Mouse (Mus musculus) adrenal gland, adult 18-20 months (tissue): ENCODE measurements around the gene Ppp2r2d. TPM values are rescaled to one million over a fixed set of nuclear protein-coding genes. Genes with fewer than 3 reads are reported as not detected.

Source experiments
- DNase-seq, 2 experiments: peaks; one replicate each; pipeline ENCODE4 v3.0.0; 2021 to 2022; ENCODE audit warnings: low spot score in 2 of 2
- total RNA-seq, 2 experiments: library from RNA; stranded (reverse); gene quantifications; 1 replicate in 1 of 2; 2 replicates in 1 of 2; pipeline ENCODE4 v1.2.3; 2021

Gene Ppp2r2d
- total RNA-seq, 2 experiments from 2014 or later: 75.1 to 76.9 TPM

DNA sequence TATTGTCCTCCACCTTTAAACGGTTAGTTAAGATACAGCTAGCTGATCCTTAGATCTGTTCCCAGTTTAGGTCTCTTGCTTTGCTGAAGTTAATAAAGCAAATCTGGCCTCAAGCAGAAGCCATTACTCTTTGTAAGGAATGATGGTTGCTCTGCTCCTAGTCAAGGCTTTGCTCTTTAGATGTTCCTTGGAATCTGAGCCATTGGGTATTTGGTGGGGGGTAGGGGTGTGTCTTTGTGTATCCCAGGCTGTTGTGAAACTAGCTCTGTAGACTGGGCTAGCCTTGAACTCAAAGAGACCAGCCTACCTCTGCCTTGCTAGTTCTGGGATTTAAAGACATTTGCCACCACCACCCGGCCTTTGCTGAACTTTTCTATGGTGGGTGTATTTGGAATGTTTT lies 8.3 kb downstream of the Ppp2r2d start:
- DNase-seq: no peak

DNA sequence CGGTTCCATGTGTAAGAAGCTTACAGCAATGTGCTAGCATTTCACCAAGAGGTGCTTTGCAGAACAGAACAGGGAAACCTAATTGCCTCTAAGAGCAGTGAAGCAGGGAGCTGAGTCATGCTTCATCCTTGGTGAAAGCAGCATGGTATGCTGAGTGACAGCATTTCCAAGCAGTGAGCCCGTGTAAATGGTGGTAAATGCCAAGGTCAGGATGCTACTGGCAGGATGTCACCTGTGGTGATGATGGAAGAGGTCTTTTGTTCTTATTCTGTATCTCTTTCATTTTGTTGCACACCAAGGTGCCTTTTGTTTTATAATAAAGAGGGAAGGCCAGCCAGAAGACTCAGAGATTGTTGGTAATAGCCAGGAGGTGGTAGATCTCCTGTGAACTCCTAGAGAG lies 10.8 kb downstream of the Ppp2r2d start:
- DNase-seq: no peak

DNA sequence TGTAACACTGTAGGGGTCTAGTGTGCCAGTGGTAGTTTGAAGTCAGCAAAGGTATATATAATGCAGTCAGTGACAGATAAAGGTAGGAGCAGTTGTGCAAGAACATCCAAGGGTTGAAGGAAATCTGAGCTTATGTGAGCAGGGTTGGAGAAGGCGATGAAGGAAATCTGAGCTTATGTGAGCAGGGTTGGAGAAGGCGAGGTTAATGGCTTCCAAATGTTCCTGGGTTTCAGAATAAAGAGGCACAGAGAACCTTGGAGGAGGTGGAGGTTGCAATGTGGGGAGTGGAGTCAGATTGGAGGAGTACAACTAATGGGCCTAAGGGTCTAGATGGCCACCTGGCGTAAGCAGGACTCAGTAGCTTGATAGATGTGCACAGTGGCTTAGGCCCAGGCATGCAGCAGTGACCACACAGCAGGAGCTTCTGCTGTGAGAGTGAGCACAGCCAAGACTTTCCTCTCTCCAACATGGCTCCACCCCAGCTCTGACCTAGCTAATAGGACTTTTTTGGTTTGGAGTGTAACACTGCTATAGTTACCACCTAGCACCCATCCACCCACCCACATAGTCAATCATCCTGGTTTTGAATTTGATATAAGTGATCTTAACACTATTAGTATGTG lies 18.2 kb downstream of the Ppp2r2d start:
- no peak for DNase-seq

- DNase-seq: no peak
Observed at GRCm38 (mm10) chr7:138864776-138865175, 18.9 kb downstream of the Ppp2r2d start.

GRCm38 (mm10) chr7:138867286-138867685 lies 21.4 kb downstream of the Ppp2r2d start:
- no peak for DNase-seq

GRCm38 (mm10) chr7:138868316-138868715 lies 22.4 kb downstream of the Ppp2r2d start:
- DNase-seq: no peak

- no peak for DNase-seq
Observed at GRCm38 (mm10) chr7:138872956-138873355, 27.1 kb downstream of the Ppp2r2d start.

DNA sequence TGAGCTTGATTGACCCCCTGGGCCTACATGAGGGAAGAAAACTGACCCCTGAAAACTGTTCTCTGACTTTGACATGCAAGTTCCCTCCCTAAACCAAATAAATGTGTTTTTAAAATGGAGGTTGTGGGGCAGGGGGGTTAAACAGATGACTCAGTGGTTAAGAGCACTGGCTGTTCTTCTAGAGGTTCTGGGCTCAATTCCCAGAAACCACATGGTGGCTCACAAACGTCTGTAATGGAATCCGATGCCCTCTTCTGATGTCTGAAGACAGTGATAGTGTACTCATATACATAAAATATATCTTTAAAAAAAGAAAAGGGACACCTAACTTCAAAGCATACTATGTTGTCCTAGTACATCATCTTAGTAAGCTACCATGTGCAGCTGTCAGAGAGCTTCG lies 29.2 kb downstream of the Ppp2r2d start:
- DNase-seq: no peak

DNA sequence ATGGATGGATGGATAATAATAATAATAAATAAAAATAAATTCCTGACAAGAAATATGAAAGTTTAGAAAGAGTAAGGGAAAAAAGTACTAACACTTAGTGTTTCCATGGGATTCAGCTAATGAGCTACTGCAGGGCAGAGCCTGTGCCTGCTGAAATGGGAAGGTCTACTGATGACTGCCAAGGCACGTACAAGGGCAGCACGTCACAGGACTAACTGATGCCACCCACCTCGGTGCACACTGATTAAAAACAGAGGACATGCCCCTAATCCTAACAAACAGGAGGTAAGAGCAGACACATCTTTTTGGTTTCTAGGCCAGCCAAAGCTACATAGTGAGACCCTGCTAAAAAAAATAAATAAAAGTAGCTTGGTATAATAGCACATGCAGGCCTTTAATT lies 37.8 kb downstream of the Ppp2r2d start:
- no peak for DNase-seq

DNA sequence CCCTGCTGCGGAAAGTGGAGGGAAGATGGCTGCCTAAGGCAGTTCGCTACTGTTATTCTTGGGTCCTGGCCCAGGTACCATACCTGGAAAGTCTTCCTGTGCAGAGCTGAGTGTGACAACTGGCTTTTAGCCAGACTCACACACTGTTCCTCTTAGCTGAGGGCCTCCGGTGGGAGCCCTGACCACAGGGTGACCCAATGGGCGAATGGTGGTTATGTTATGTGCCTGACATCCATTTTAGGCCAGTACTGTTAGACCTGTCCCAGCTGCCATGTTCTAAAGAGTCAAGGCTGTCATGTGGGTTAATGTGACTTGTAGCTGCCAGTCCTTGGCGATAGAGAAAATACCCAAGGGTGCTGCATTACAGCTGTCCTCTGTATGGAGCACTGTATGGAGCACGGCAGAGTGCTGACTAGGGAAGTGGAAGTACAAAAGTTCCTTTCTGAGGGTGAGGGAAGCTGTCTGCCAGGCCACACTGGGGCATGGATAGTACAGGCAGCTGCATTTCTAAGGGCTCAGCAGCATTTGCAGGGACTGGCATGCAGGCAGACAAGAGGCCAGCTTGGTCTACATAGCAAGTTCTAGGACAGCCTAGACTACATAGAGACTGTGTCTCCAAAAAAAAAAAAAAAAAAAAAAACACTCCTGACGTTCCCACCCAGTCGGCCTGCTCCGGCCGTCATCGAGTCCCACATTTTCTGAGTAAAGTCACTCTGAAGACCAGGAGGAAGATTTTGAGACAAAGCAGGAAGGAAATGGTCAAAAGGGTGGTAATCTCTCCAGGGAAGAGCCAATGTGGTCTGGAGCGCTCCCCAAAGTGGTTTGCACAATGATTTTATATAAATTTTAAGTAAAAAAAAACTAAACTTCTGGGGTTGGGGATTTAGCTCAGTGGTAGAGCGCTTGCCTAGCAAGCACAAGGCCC lies 39.7 kb downstream of the Ppp2r2d start:
- DNase-seq: no peak

GRCm38 (mm10) chr7:138898122-138898521 lies 52.2 kb downstream of the Ppp2r2d start:
- DNase-seq: no peak

DNA sequence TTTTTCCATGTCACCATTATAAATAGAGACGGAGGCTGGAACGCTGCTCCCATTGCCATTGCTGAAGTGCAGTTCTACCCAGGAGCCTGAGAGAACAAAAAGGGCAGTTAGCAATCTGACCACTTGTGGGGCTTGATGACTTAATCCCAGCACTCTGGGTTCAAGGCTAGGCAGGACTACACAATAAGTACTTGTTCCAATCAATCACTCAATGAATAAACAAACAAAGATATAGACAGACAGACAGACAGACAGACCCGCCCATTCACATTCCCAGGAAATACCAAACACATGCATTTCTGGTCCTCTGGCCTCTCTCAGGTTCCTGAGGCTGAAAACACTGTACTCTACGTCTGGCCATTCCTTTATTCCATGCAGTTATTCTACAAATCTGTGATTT lies 52.9 kb downstream of the Ppp2r2d start:
- no peak for DNase-seq

DNA sequence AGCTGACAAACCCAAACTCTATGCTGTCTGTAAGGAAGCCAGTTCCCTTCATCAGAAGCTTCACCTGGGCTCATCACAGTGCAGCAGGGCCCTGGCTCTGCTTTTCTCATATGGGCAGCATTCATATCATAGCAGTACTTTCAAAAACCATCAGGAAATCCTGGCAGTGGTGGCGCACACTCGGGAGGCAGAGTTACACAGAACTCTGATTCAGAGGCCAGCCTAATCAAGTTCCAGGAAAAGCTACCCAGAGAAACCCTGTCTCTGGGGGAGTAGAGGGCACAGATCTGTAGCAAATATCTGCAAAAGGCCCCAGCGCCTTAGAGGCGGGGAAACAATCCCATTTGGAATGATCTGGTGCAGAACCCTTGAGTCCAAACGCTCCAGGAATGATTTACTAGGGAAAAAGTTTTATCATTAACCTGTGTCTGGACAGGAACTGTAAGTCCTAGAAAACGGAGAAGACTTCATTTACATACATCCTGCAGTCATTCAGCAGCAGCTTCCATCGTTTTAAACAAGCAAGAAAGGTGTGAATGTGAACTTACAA lies 58.1 kb downstream of the Ppp2r2d start:
- DNase-seq: no peak

- DNase-seq: no peak
Observed at GRCm38 (mm10) chr7:138906441-138906840, 60.6 kb downstream of the Ppp2r2d start.

- DNase-seq: peak in 1 of 2 experiments; percentile 43
Observed at GRCm38 (mm10) chr7:138907043-138907442, 61.2 kb downstream of the Ppp2r2d start.

DNA sequence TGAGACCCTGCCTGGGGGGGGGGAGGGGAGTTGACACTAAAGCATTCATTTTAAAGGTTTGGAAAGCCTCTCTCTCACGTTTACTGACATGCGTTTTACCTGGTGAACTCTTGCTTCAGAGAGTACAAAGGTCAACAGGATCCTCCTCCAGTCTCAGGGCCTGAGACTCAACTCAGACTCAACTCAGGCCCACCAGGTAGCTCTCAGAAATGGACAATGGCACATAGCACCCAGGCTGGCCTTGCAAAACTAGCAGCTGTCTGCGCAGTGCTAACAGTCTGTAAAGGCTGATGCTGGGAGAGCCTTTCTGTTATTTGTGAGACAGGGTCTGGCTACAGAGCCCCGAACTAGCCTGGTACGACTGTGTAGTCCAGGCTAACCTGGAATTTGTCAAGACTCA lies 62.1 kb downstream of the Ppp2r2d start:
- DNase-seq: no peak

- DNase-seq: no peak
Observed at GRCm38 (mm10) chr7:138908768-138909276, 62.9 kb downstream of the Ppp2r2d start.

DNA sequence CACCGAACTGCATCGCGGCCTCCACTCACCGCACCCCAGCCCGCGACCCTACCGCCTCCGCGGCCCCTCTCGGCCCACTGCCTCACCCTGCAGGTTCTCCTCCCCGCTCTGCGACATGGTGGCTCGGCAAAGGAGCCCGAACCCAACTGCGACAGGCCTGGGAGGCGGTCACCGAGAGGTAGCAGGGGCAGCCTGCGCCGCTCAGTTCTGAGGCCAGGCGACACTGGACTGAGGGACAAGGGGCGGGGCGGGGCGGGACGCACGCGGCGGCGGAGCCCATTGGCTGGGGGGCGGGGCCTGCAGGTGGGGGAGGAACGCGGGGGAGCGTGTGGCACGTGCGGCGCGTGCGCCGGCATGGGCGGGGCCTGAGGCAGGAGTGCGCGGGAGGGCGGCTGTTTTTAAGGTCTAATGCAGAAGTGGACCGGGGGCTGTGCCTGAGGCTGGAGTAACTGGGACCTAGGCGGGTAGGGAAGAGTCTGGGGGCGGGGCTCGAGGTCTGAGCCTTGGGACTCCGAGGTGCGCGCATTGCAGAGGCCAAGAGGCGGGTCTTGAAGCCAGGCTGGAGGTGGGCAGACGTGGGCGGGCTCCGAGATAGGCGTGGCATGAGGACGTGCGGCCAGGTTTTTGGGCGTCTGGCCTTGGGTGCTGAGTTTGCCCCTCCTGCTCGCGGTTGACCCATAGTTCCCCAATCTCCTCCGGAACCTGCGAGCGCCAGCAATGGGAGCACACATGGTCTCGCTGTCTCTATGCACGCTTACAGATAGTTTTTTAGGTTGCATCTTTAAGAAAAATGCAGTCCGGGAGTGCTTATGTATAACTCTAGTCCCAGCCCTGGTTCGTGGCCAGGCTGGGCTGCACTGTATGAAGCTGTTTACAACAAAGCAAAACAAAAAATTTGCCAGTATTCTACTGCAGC lies 63.7 kb downstream of the Ppp2r2d start, which contains the start of gene Bnip3:
TSS of gene Bnip3 (minus strand) at position 243 of the 916 bp plus-strand sequence.
- DNase-seq: peak; percentile 90 to 92

DNA sequence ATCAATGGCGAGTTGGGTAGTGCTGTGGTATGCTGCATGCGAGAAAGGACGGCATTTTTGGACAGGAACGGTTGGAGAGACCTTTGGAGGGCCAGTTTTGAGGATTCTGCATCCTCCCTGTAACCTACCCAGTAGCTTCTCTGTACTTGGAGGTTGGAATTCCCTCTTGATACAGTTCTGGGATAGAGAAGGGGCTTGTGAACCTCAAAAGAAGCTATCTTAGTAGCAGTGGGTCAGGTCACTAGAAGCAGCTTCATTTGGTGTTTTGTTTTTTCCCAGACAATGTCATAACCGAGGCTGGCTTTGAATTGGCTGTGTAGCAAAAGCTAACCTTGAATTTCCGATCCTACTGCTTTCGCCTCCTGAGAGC lies 64.3 kb downstream of the Ppp2r2d start:
- DNase-seq: no peak

GRCm38 (mm10) chr7:138913616-138914015 lies 67.7 kb downstream of the Ppp2r2d start:
- DNase-seq: no peak
